In the genomic region with DNA sequence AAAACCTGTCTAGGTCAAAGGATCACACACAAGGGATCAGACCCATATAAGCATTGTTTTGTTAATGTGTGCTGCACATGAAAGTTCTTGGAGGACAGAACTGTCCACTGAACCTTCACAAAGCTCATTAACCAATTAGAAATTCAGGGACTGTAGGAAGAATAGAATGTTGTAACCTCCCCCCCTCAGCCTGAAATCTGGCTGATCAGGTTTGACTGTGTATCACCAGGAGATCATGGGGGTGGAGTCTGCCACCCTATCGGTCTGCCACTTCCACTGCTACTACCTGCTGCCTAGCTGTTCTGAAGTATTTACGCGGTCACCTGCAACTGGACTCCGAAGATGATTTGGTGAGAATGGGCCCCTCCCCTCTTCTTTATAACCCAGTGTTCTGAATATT, we compare ENCODE assay signal across 15 mouse cellular contexts. TPM values are rescaled to one million over a fixed set of nuclear protein-coding genes. Genes with fewer than 3 reads are reported as not detected.
DNase-seq lines count a peak whose midpoint lies in the region; ATAC-seq and TF ChIP-seq lines count a peak whose summit lies in the region.
"Had no signal": no experiment of that assay in that cellular context is flagged by ENCODE, and none has a peak within 500 bp of the region (broad histone marks: within the 10 kb centered on the region; RNA-seq: fewer than 3 reads in every experiment).

No protein-coding gene starts in this region.

- DNase-seq in lung, postnatal 25 days (ENCODE audit: low spot score), result peak; percentile 14
- no peak for DNase-seq in lung, adult 2 months
- peak; percentile 57 for DNase-seq in kidney, adult 11 months
- peak; percentile 44 to 75 for DNase-seq in kidney, postnatal 25 days
- DNase-seq in left cerebral cortex, postnatal 36 days (ENCODE audit: low spot score in 2 of 2), result no peak
- no peak for DNase-seq in spleen, postnatal 14 days (ENCODE audit: low spot score in 2 of 2)
- DNase-seq: gastrocnemius, postnatal 36 days; liver; thymus, postnatal 36 days had no signal

- H3K36me3 ChIP-seq in forebrain, embryonic 12.5 days (replicated peaks), result no peaks in the 10 kb centered on the region
- H3K36me3 ChIP-seq: heart, embryonic 13.5 days; hindbrain, embryonic 10.5 days; midbrain, embryonic 13.5 days had no signal

- H3K9ac ChIP-seq in forebrain, embryonic 12.5 days, result no peak overlapping the region
- H3K9ac ChIP-seq: heart, embryonic 13.5 days; midbrain, embryonic 13.5 days had no signal

- H3K9me3 ChIP-seq in forebrain, embryonic 12.5 days, result no peaks in the 10 kb centered on the region
- H3K9me3 ChIP-seq: heart, embryonic 13.5 days had no signal

- no peak overlapping the region for H3K4me2 ChIP-seq in forebrain, embryonic 12.5 days
- H3K4me2 ChIP-seq: heart, embryonic 13.5 days; midbrain, embryonic 13.5 days had no signal

- no peak for TF ChIP-seq CTCF in lung, adult 2 months (IDR thresholded peaks at IDR 0.05; ENCODE audit: insufficient read depth, low read length)

- no peak overlapping the region for H3K4me3 ChIP-seq in lung, adult 2 months (replicated peaks; ENCODE audit: extremely low read depth, low read depth, low read length)
- H3K4me3 ChIP-seq in forebrain, embryonic 12.5 days (replicated peaks), result no peak overlapping the region
- H3K4me3 ChIP-seq: heart, embryonic 13.5 days; hindbrain, embryonic 10.5 days; midbrain, embryonic 13.5 days had no signal

- H3K27me3 ChIP-seq in forebrain, embryonic 12.5 days, result 0 out of 2 replicates have a peak, but pooled peaks cover 4% of the 10 kb centered on the region
- H3K27me3 ChIP-seq: midbrain, embryonic 13.5 days had no signal

- no peak overlapping the region for H3K27ac ChIP-seq in forebrain, embryonic 12.5 days
- H3K27ac ChIP-seq: heart, embryonic 13.5 days; hindbrain, embryonic 10.5 days; macrophage; midbrain, embryonic 13.5 days had no signal

- H3K4me1 ChIP-seq in lung, adult 2 months (ENCODE audit: control insufficient read depth, insufficient read depth, low read length), result no peaks in the 10 kb centered on the region
- no peaks in the 10 kb centered on the region for H3K4me1 ChIP-seq in forebrain, embryonic 12.5 days
- H3K4me1 ChIP-seq: heart, embryonic 13.5 days; hindbrain, embryonic 10.5 days; midbrain, embryonic 13.5 days had no signal

- TF ChIP-seq POLR2A in lung, adult 2 months (IDR thresholded peaks at IDR 0.05; ENCODE audit: borderline replicate concordance, extremely low read depth, low read depth, low read length), result no peak

- intact Hi-C loops in left cerebral cortex, postnatal 36 days (cut with DNase I), result loop anchor here (5.0 kb wide), 1 partner anchor 187 kb away; no protein-coding TSS in a partner anchor

- no peak for ATAC-seq in forebrain, embryonic 12.5 days (ENCODE audit: low FRiP score)
- ATAC-seq: CD4-positive, CD25-positive, alpha-beta regulatory T cell, adult 4 months; midbrain, embryonic 13.5 days had no signal

- WGBS in lung, adult 2 months, result 52% methylated on average over 4 of the region's 4 CpGs
- WGBS in forebrain, embryonic 12.5 days, result 68% methylated on average over 4 of the region's 4 CpGs

RNA-seq across cellular contexts. Expression of a gene that starts 18.8 kb away (rescaled TPM):
- 25.0 and 28.1 TPM in 2 replicates for polyA plus RNA-seq in lung, adult 2 months (2012; rRNA removed)
- 10 to 100 TPM; 17.5 to 19.1 TPM for total RNA-seq in left cerebral cortex, postnatal 36 days (2021)
- polyA plus RNA-seq in forebrain, embryonic 12.5 days (2016; fragmentation: Nextera tagmentation; extraction: Ambion mirVana), result 52.5 and 59.9 TPM in 2 replicates

RNA-seq across cellular contexts. Expression of a gene that starts 30.7 kb away (rescaled TPM):
- 1.8 and 3.0 TPM in 2 replicates for polyA plus RNA-seq in lung, adult 2 months (2012; rRNA removed)
- total RNA-seq in left cerebral cortex, postnatal 36 days (2021), result 10 to 100 TPM; 34.4 to 63.1 TPM
- polyA plus RNA-seq in forebrain, embryonic 12.5 days (2016; fragmentation: Nextera tagmentation; extraction: Ambion mirVana), result 17.8 and 18.6 TPM in 2 replicates
- polyA plus RNA-seq: CD4-positive, CD25-positive, alpha-beta regulatory T cell, adult 4 months had no signal

RNA-seq across cellular contexts. Expression of a gene that starts 50.4 kb away (rescaled TPM):
- 0.05 and 0.07 TPM in 2 replicates for polyA plus RNA-seq in lung, adult 2 months (2012; rRNA removed)
- total RNA-seq in left cerebral cortex, postnatal 36 days (2021), result 100 to 1,000 TPM; 163 to 211 TPM
- 0.55 and 0.90 TPM in 2 replicates for polyA plus RNA-seq in forebrain, embryonic 12.5 days (2016; fragmentation: Nextera tagmentation; extraction: Ambion mirVana)
- total RNA-seq: gastrocnemius, postnatal 36 days had no signal
- polyA plus RNA-seq: CD4-positive, CD25-positive, alpha-beta regulatory T cell, adult 4 months; macrophage had no signal

Comparison
In these comparisons a context has a peak if more than half of its experiments do, and no peak if none do; other contexts are left out.
1. DNase-seq: peak in lung, postnatal 25 days (single experiment), kidney, adult 11 months (single experiment) and kidney, postnatal 25 days (2 of 2); none in lung, adult 2 months (single experiment), left cerebral cortex, postnatal 36 days (0 of 2) and spleen, postnatal 14 days (0 of 2).